Comparison of ENCODE assay signal across 9 mouse cellular contexts in genomic region chr12:69295651-69296050, GRCm38 (mm10). TPM values are rescaled to one million over a fixed set of nuclear protein-coding genes. Genes with fewer than 3 reads are reported as not detected.
DNase-seq lines count a peak whose midpoint lies in the region; ATAC-seq and TF ChIP-seq lines count a peak whose summit lies in the region.
"Had no signal": no experiment of that assay in that cellular context is flagged by ENCODE, and none has a peak within 500 bp of the region (broad histone marks: within the 10 kb centered on the region; RNA-seq: fewer than 3 reads in every experiment).

No protein-coding gene starts in this region.

- 79% methylated on average over 4 of the region's 4 CpGs for WGBS in embryonic facial prominence, embryonic 10.5 days
- 81% methylated on average over 4 of the region's 4 CpGs for WGBS in intestine, embryonic 16.5 days
- 81% methylated on average over 4 of the region's 4 CpGs for WGBS in olfactory bulb, adult 2 months

- H3K27ac ChIP-seq in embryonic facial prominence, embryonic 10.5 days (replicated peaks), result peak overlapping the region; percentile 99
- H3K27ac ChIP-seq in intestine, embryonic 16.5 days (ENCODE audit: low read length), result no peak overlapping the region
- peak overlapping the region; percentile 96 for H3K27ac ChIP-seq in olfactory bulb, adult 2 months (ENCODE audit: insufficient read depth, low read depth, low read length)

- no peak for ATAC-seq in intestine, embryonic 16.5 days

- TF ChIP-seq CTCF in olfactory bulb, adult 2 months (IDR thresholded peaks at IDR 0.05; ENCODE audit: insufficient read depth, low read depth, low read length), result no peak

- no peaks in the 10 kb centered on the region for H3K9me3 ChIP-seq in embryonic facial prominence, embryonic 10.5 days
- H3K9me3 ChIP-seq in intestine, embryonic 16.5 days (ENCODE audit: control insufficient read depth, low read length), result no peaks in the 10 kb centered on the region

- H3K27me3 ChIP-seq in embryonic facial prominence, embryonic 10.5 days (replicated peaks; ENCODE audit: low read depth, poor library complexity, severe bottlenecking), result no peaks in the 10 kb centered on the region
- no peaks in the 10 kb centered on the region for H3K27me3 ChIP-seq in intestine, embryonic 16.5 days (replicated peaks; ENCODE audit: control insufficient read depth, insufficient read depth, low read length)
- H3K27me3 ChIP-seq: Patski had no signal

- H3K4me1 ChIP-seq in embryonic facial prominence, embryonic 10.5 days, result peaks cover 25% of the 10 kb centered on the region
- H3K4me1 ChIP-seq in intestine, embryonic 16.5 days (ENCODE audit: control insufficient read depth, insufficient read depth, low read length), result peaks cover 13% of the 10 kb centered on the region
- peaks cover 14% of the 10 kb centered on the region for H3K4me1 ChIP-seq in olfactory bulb, adult 2 months (ENCODE audit: control insufficient read depth, insufficient read depth, low read length)

- no peak overlapping the region for H3K4me2 ChIP-seq in intestine, embryonic 16.5 days (ENCODE audit: low read depth, low read length)

- peak; percentile 88 for DNase-seq in heart, adult 11 months
- DNase-seq in heart, adult 8-10 months (ENCODE audit: low spot score), result no peak
- DNase-seq in 416B (ENCODE audit: low read depth), result peak; percentile 26
- no peak for DNase-seq in embryonic facial prominence, embryonic 10.5 days (ENCODE audit: low spot score)
- no peak for DNase-seq in adrenal gland, postnatal 10 days
- no peak for DNase-seq in thymus, postnatal 14 days

- H3K36me3 ChIP-seq in embryonic facial prominence, embryonic 10.5 days (replicated peaks), result peaks cover 24% of the 10 kb centered on the region
- H3K36me3 ChIP-seq in intestine, embryonic 16.5 days (ENCODE audit: control insufficient read depth, insufficient read depth, low read length), result no peaks in the 10 kb centered on the region

- TF ChIP-seq POLR2A in olfactory bulb, adult 2 months (IDR thresholded peaks at IDR 0.05; ENCODE audit: insufficient read depth, low read depth, low read length), result no peak

- 0 out of 2 replicates have a peak overlapping the region, but pooled peaks have one; percentile 92 for H3K9ac ChIP-seq in intestine, embryonic 16.5 days (ENCODE audit: low read depth, low read length)

- H3K4me3 ChIP-seq in embryonic facial prominence, embryonic 10.5 days, result peak overlapping the region; percentile 94; the same call in 1 of the 2 replicates
- H3K4me3 ChIP-seq in intestine, embryonic 16.5 days (ENCODE audit: low read length), result no peak overlapping the region
- peak overlapping the region; percentile 20; the same call in 1 of the 2 replicates for H3K4me3 ChIP-seq in olfactory bulb, adult 2 months (ENCODE audit: insufficient read depth, low read depth, low read length)

RNA-seq across cellular contexts. Expression of gene Klhdc2, which starts 0.8 kb away (rescaled TPM):
- total RNA-seq in heart, adult 8-10 months (2022), result 100 to 1,000 TPM in 3 of 4 experiments, 10 to 100 TPM in 1; 100.0 to 112 (median 105) TPM
- polyA plus RNA-seq in embryonic facial prominence, embryonic 10.5 days (2016; fragmentation: Nextera tagmentation; extraction: Ambion mirVana), result 205 and 213 TPM in 2 replicates
- 87.8 and 91.7 TPM in 2 replicates for polyA plus RNA-seq in intestine, embryonic 16.5 days (2015; fragmentation: Nextera tagmentation; extraction: Ambion mirVana)
- not detected in 2 replicates for polyA plus RNA-seq in olfactory bulb, adult 2 months (2012; ENCODE audit: insufficient read depth, insufficient read length, low replicate concordance, missing spikeins)
- 10 to 100 TPM; 67.7 to 80.8 TPM for total RNA-seq in adrenal gland, postnatal 10 days (2021)

RNA-seq across cellular contexts. Expression of gene Klhdc1, which starts 54.7 kb away (rescaled TPM):
- total RNA-seq in heart, adult 8-10 months (2022), result 10 to 100 TPM; 43.3 to 53.9 (median 48.2) TPM
- 1.8 and 4.0 TPM in 2 replicates for polyA plus RNA-seq in embryonic facial prominence, embryonic 10.5 days (2016; fragmentation: Nextera tagmentation; extraction: Ambion mirVana)
- 5.2 and 5.4 TPM in 2 replicates for polyA plus RNA-seq in intestine, embryonic 16.5 days (2015; fragmentation: Nextera tagmentation; extraction: Ambion mirVana)
- not detected in 2 replicates for polyA plus RNA-seq in olfactory bulb, adult 2 months (2012; ENCODE audit: insufficient read depth, insufficient read length, low replicate concordance, missing spikeins)
- 10 to 100 TPM in 1 of 2 experiments, 1 to 10 TPM in 1; 5.8 to 10.5 TPM for total RNA-seq in adrenal gland, postnatal 10 days (2021)

Comparison
In these comparisons a context has a peak if more than half of its experiments do, and no peak if none do; other contexts are left out.
1. DNase-seq: peak in heart, adult 11 months (single experiment) and 416B (single experiment); none in heart, adult 8-10 months (single experiment), embryonic facial prominence, embryonic 10.5 days (single experiment), adrenal gland, postnatal 10 days (single experiment) and thymus, postnatal 14 days (single experiment).
2. RNA of gene Klhdc2, which starts 0.8 kb away (polyA plus RNA-seq): 205 to 213 TPM in embryonic facial prominence, embryonic 10.5 days and 87.8 to 91.7 TPM in intestine, embryonic 16.5 days; not detected in olfactory bulb, adult 2 months; every median in the first group is over 10 times any median in the second.